Mouse (Mus musculus): Measurements from ENCODE around the gene Ctdspl.

DNA sequence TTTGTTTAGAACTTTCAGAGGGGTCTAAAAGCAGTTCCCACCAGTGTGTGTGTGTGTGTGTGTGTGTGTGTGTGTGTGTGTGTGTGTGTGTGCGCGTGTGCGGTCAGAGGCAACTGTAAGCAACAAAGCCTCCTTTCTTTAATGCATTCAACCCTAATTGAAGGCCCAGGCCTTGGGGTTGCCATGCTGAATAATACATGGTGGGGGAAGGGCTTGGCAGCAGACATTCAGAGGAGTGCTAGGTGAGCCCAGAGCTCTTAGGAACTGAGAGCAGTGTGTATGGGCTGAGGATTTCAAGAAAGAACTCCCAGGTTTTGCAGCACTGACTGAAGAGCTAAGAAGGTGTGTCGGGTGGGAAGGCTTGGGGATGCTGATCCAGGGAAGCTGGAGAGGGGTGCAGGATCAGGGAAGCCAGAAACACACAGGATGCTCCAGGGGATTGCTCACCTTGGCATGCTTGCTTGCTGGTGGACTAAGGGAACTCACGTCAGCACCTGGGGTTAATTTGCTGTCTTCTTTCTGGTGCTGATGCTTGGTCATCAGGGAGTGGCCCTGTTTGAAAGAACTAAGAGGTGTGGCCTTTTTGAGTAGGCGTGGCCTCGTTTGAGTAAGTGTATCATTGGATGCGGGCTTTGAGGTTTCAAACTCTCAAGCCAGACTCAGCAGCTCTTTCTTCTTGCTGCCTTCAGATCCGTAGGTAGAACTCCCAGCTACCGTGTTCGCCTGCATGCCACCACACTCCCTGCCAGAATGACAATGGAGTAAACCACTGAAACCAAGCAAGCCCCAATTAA lies 62.7 kb downstream of the Ctdspl start:
- TF ChIP-seq NANOG (IDR thresholded peaks at IDR 0.05; ENCODE audit: borderline replicate concordance, low read length) (no peak), CTCF (conservative IDR thresholded peaks at IDR 0.05; ENCODE audit: low read length) (no peak)

Measured in E14TG2a.4 (cell line).